Mouse (Mus musculus): Measurements from ENCODE around the gene Hist1h4c. TPM values are rescaled to one million over a fixed set of nuclear protein-coding genes. Genes with fewer than 3 reads are reported as not detected.
"Not testable (repeated sequence)": the region's sequence is repeated elsewhere in the genome, so short reads cannot be mapped to it uniquely, and the experiment has no call there.

Gene Hist1h4c
- total RNA-seq, 4 experiments from 2014 or later = 71.6 to 90.3 (median 85.0) TPM

DNA sequence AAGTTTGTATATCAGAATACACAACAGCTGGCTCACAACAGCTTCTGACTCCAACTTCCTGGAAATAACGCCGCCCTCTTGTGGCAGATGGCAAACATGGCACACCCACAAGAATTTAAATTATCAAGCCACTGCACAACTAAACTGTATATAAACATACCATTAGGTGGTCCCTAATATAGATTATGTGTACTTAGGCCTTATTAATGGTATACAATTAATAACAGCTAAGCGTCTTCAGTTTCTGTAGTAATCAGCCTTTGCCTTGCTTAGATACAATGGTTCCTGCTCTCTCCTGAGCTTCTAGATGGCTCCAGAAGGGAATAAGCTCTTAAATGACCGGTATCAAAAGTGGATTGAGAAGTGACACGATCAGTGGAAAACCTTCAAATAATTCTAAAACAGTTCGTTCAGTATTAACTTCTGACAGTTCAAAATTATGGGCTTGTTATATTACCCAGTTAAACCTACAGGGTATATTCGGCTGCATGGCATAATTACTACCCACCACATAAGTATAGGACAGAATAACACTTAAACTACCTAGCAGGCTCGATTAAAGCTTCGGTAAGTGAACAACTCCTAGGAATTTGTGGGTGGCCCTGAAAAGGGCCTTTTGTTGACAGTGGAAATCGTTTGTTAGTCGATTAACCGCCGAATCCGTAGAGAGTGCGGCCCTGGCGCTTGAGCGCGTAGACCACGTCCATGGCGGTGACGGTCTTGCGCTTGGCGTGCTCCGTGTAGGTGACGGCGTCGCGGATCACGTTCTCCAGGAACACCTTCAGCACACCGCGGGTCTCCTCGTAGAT lies 559 bp downstream of the Hist1h4c start:
- DNase-seq (ENCODE audit: low spot score in 2 of 2) = no peak

DNA sequence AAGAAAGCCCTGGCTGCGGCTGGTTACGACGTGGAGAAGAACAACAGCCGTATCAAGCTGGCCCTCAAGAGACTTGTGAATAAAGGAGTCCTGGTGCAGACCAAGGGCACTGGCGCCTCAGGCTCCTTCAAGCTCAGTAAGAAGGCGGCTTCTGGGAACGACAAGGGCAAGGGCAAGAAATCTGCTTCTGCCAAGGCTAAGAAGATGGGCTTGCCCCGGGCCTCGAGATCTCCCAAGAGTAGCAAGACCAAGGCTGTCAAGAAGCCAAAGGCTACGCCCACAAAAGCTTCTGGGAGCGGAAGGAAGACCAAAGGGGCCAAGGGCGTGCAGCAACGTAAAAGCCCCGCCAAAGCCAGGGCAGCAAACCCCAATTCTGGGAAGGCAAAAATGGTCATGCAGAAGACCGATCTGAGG lies 2.2 kb downstream of the Hist1h4c start:
- no peak for DNase-seq (ENCODE audit: low spot score in 2 of 2)

DNA sequence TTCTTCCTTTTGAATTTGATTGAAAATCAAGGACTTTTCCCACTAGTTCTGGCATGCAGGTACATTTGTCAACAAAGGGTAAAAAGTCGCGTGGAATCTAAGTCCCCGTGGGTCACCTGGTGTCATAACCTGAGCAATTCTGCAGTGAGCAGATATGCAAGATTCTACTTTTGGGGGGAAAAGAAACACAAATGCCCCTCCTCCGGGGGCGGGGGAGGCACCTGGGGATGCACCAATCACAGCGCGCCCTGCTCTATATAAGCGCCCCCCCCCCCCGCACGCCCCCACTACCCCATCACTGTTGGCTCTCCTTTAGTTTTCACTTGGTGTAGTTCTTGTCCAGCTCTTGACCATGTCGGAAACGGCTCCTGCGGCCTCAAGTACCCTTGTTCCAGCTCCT lies 2.7 kb downstream of the Hist1h4c start, which contains the start of gene Hist1h1t:
Gene Hist1h1t (plus strand): TSS at position 301 of the 400 bp plus-strand sequence.
- DNase-seq (ENCODE audit: low spot score in 2 of 2) = no peak

DNA sequence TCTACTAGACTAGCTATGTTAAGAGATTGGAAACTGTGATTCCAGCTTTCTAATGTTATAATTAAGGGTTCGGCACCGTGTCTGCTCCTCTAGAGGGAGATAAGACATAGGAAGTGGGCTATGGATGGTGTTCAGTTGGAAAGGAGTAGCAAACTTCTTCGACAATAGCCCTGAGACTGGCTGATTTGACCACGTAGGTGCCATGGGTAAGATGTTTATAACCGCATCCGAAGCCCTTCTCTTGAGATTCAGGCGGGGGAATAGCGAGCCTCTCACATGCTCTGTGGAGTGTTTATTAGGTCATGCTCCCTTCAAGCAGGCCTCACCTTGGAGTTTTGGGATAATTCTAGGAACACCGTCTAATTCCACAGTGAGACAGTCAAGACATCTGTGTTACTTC lies 3.3 kb downstream of the Hist1h4c start:
- DNase-seq (ENCODE audit: low spot score in 2 of 2) = no peak

DNA sequence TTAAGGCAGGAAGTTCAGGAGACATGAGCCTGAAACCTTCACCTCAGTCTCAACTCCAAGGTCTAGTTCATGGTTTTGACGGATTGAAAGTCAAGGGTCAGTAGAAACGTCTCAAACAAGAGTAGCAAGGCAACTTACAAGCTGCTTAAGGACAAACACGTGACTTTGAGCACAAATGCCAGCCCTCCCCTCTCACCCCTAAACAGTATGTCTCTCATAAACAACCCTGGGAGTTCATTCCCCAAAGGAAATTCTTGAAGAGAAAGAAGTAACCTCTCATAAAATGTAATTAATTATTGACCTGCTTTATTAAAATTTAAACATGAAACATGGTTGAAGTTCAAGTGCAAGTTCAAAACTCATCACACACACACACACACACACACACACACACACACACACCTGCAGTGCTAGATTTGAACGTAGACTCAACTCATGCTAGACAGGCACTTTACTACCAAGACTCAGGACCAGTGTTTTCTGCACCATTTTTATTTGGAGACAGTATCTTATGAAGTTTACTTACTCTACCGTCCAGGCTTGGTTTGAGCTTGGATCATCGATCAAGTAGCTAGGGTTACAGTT lies 4.3 kb downstream of the Hist1h4c start:
- no peak for DNase-seq (ENCODE audit: low spot score in 2 of 2)

DNA sequence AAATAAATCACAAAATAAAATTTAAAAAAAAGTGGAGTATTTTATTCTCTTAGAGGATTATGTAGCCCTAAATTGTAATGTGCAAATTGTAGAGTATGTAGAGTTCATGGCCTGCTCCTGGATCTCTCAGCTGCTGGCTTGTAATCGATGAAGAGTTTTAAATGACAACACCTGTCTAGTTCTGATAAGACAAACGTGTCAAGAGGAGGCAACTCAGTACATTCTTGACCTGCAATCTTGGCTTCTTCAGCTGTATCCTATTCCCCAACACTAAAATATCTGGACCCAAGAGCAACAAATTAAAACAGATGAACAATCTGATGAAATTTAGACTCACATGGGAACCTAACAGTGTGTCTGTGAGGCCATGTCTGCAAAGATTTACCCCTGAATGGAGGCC lies 8.8 kb downstream of the Hist1h4c start:
- DNase-seq (ENCODE audit: low spot score in 2 of 2) = no peak

DNA sequence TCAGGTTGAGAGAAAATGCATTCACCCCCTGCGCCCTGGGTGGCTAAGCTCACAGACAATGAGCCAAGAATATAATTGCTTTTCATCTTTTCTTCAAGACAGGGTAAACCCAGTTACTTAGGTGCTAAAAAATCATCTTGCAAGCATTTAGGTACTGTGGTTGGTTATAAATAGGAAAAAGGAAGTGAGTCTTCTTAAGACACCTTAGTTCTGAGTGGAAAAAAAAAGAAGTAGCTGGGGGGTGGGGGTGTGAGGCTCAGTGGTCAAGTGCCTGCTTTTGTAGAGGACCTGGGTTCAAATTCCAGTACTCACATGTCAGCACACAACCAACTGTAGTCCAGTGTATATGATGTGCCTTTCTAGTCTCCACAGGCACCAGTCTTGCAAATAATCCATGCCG lies 9.3 kb downstream of the Hist1h4c start:
- DNase-seq (ENCODE audit: low spot score in 2 of 2) = no peak

DNA sequence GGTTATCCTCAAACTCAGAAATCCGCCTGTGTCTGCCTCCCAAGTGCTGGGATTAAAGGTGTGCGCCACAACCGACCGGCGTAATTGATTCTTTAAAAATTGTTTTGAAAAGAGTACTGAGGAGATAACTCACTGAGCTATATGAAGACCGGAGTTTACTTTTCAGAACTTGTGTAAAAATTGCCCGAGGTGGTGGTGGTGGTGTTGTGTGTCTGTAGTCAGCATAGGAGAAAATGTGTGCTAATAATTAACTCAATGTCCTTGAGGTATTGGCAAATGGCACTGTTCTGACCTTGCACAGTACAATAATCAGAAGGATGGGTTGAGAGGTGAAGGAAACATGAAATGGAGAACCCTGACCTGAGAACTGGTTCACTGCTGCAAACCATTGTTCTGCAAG lies 10.3 kb downstream of the Hist1h4c start:
- no peak for DNase-seq (ENCODE audit: low spot score in 2 of 2)

DNA sequence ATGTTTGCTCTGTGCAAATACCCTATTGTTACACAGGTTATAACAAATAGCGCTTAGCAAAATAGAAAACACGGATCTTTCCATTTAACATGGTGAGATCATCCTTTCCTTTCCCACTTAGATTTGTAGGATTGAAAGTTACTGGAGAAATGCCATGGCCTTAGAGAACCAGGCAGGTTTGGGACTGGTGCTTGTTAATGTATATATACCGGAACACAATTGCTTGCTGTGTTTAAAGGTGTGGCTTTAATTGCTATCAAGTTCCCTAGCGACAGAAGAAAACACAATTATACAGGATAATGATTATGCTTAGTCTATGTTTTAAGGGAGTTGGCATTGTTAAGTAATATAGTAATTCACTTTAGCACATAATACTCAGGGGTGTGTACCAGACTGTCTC lies 11.1 kb downstream of the Hist1h4c start:
- DNase-seq (ENCODE audit: low spot score in 2 of 2) = no peak

DNA sequence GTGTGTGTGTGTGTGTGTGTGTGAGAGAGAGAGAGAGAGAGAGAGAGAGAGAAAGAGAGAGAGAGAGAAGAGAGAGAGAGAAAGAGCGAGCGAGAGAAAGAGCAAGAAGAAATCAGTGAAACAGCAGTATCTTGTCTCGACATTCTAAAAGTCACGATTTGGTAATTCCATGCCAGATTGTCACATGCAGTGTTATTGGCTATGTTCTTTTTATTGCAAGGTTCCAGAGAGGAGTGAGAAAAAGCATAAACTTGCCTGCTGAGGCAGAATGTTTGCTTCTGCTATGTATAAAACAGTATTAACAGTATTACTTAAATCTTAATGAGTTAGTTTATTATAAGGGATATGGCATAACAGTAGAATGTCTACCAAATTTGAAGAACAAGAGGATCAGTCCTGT lies 12.3 kb downstream of the Hist1h4c start:
- DNase-seq (ENCODE audit: low spot score in 2 of 2) = no peak

DNA sequence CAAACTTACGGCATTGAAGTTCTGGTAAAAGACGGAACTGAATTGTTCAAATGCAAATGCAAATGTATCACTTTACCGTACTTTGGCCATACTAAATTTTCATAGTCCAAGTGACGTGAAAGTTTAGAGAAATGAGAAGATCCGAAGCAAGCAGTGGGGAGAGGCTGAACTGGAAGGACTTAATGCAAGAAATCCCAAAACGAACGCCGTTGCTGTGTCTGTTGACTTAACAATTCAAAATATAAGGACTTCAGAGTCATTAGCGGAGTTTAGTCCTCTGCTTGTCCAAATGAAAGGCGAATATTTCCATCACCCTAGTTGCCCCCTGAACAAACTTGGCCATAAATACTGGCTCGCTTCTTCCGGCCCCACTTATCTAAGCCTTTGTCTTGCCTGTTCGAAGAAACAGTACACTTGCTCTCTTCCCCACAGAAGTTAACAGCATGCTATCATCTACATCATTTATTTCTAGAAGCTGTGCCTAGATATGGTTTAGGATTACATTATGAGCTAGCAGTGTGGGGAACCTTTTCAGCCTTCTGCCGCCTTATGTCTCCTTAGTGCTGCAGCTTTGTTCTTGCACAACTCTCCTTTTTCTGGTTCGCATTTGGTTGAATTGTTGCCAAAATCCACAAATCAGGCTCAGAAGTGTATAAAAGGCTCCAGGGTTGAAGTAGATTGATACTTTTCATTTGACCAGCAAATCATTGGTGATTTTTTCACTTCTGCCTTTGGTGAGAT lies 13.0 kb downstream of the Hist1h4c start:
- DNase-seq (ENCODE audit: low spot score in 2 of 2) = no peak

DNA sequence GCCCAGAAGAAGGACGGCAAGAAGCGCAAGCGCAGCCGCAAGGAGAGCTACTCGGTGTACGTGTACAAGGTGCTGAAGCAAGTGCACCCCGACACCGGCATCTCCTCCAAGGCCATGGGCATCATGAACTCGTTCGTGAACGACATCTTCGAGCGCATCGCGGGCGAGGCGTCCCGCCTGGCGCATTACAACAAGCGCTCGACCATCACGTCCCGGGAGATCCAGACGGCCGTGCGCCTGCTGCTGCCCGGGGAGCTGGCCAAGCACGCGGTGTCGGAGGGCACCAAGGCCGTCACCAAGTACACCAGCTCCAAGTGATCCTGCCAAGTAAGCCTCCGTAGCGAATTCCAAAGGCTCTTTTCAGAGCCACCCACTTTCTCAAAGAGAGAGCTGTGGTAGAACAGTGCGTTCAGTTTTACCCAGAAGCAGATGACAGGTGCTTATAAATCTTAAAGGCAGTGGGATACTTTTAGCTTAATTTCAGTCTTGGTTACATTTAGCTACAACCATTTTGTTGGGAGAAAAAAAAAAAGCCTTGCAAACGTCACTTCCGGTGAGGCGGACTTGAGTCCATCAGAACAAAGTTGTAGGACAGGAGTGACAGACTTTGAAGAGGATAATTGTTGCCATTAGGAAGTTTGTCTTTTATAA lies 13.8 kb downstream of the Hist1h4c start:
- DNase-seq (ENCODE audit: low spot score in 2 of 2) = peak in 1 of 2 experiments; percentile 20

DNA sequence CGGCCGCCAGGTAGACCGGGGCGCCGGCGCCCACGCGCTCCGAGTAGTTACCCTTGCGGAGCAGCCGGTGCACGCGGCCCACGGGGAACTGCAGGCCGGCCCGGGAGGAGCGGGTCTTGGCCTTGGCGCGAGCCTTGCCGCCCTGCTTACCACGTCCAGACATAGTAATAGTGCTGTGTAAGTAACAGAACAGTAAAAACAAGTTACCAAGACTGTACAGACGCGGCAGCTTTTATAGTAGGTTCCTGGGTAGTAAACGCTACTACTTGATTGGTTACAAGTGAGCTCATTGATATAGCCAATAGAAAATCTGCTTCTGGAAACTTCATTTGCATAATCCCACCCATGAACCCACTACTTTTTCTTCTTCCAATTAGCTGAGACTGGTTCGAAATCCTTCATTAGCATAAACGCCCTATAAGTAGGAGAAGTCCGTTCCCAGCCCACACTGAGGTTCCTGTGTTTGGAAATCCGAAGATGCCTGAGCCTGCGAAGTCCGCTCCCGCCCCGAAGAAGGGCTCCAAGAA lies 14.4 kb downstream of the Hist1h4c start, which contains the start of the genes Hist1h2ac and Hist1h2bc:
Gene Hist1h2ac (minus strand): TSS at position 194 of the 527 bp plus-strand sequence.
Gene Hist1h2bc (plus strand): TSS at position 445 of the 527 bp plus-strand sequence.
- DNase-seq (ENCODE audit: low spot score in 2 of 2) = peak; percentile 89 to 91

DNA sequence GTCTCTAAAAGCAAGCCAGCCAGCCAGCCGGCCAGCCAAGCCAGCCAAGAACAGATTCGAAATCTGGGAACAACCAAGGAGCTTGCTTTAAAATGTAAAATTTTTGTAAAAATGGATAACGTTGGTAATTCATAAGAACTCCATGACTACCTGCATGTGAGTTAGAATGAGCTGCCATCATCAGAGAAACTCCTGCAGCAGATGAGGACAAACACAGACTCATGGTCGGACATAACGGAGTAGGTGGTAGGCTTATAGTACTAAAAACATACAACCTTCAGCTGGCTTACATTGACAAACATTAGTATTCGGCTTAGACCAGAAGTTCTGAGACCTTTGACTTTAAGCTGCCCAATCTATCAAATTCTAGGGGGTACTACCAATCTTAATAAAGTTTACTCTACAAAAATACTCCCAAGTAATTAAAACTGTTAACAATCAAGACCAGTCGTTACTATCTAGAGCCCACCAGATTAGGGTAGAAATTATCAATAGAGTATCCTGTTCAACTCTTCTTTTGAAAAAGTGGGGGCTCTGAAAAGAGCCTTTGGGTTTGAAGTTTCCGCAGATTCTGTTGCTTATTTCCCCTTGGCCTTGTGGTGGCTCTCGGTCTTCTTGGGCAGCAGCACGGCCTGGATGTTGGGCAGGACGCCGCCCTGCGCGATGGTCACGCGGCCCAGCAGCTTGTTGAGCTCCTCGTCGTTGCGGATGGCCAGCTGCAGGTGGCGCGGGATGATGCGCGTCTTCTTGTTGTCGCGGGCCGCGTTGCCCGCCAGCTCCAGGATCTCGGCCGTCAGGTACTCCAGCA lies 15.1 kb downstream of the Hist1h4c start:
- DNase-seq (ENCODE audit: low spot score in 2 of 2) = not testable (repeated sequence)

DNA sequence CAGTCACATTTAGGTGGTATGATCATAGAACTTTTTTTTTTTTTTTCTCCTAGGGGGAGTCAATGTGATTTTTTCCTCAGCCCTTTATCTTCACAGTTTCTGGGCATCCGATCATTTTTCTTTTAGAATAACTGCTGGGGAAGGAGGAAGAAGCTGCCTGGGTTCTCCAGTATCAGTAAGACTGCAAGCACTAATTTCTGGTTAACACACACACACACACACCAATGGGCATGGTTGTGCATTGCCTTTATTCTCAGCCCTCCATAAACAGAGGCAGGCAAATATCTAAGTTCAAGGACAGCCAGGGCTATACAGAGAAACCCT lies 15.7 kb downstream of the Hist1h4c start:
- no peak for DNase-seq (ENCODE audit: low spot score in 2 of 2)

DNA sequence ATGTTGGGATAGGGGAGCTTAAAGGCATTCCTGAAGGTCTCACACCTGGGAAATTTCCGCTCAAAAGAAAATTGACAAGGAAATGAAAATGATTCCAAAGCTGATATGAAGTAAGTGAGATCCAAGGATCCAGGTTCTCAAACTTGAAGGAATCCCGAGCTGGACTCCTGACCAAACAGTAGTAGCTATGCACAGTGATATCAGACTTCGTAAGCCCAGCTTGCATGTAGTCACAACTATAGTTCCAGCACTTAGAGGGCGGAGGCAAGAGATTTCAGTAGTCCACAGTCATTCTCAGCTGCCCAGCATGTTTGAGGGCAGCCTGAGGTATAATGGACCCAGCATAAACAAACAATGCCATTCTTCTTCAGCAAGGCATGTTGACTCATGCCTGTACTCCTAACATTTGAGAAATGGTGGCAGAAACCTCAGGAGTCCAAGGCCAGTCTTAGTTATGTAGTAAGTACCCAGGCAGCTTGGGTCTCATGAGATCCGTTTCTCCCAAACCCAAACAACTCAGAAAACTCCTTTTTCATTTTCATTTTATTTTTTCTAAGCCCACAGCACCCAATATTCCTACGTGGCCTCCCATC lies 16.2 kb downstream of the Hist1h4c start:
- DNase-seq (ENCODE audit: low spot score in 2 of 2) = no peak

DNA sequence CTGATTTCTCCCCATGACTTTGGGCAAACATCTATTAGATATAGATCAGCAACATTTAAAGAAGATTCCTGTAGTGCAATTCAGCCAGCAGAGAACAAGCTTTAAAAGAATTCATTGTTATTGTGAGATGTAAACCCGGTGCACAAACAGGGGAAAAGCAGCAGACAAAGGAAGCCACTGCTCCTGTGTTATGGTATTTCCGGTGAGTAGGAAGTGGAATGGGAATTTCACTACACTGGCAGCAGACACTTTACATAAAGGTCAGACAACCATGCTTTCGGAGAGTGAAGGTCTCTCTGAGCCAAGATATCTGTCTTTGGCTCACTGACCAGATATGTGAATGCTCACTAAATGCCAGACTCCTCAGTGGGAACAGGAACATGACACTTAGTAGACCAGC lies 35.7 kb downstream of the Hist1h4c start:
- no peak for DNase-seq (ENCODE audit: low spot score in 2 of 2)

DNA sequence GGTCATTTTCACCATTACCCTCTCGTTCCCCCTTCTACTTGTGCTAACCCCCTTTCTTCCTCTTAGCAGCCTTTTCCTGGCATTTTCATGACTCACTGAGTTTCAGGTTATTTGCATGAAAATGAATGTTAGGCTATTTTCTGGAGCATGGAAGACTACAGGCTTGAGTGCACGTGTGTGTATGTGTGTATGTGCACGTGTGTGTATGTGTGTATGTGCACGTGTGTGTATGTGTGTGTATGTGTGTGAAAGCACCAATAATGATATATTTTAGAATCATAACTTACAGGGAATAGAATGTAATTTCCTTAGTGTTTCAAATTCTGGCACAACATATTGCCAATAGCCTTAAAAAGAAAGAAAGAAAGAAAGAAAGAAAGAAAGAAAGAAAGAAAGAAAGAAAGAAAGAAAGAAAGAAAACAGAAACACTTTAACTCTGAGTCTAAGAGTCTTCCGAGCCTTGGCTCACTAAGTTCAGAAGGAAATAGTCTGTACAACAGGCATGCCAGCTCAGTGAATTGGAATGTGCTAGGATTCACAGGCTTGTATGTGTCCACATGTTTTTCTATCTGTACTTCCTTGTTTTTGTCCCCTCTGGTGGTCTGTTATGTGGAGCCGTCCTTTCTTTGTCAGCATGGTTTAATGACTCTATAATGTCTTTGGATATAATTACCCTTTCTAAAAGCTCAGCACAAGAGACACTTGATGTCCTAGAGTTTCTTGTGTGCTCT lies 38.5 kb downstream of the Hist1h4c start:
- DNase-seq (ENCODE audit: low spot score in 2 of 2) = no peak

Data from layer of hippocampus, adult 8-10 months (tissue).